Mouse (Mus musculus): ENCODE results near the gene Sypl2.

DNA sequence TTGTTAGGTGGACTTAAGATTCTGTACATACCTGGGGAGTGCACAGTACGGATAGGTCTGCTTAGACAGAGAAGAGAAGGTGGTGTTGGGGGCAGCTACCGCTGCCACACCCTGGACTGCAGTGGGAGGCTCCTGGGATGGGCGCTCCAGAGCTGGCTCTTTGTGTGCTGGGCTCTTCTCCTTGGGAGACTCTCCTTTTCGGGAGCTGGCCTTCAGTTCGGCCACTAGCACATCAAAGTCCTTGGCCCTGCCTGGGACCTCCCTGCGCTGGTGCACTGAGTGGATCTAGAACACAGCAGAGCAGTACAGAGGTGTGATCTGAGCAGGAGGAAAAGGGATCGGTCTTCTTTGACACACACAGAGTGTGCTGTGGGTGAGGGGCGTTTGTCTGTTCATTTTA is 20.8 kb downstream of the Sypl2 start:
- no peak for TF ChIP-seq CTCF (IDR thresholded peaks at IDR 0.05; ENCODE audit: insufficient read depth, low read length)
- no peak for TF ChIP-seq POLR2A (IDR thresholded peaks at IDR 0.05; ENCODE audit: borderline replicate concordance, extremely low read depth, low read depth, low read length)
